Mouse (Mus musculus) limb, embryonic 14.5 days (tissue): ENCODE measurements at regions not wholly inside any gene's neighbourhood (a gene's known extent, or its start where the extent isn't known, plus 50 kb on each side); places are given as distances from the start of the nearest gene placed in this dataset.
"Not testable (repeated sequence)": the region's sequence is repeated elsewhere in the genome, so short reads cannot be mapped to it uniquely, and the experiment has no call there.

Experiments
- ATAC-seq: fragments of 200-750 bp; cut with Nextera tagmentation; 2 replicates; pipeline ENCODE4 v1.8.0; 2017; ENCODE audit warnings: low read depth, moderate number of reproducible peaks, moderate TSS enrichment; ENCODE audit not compliant: low FRiP score
- DNase-seq: peaks from one replicate; pipeline ENCODE4 v3.0.0-alpha.2; 2015; ENCODE audit warnings: low spot score
- H3K27ac ChIP-seq: fragments of 300-500 bp; sonication (generic); replicated peaks from 2 replicates; pipeline ENCODE4 v1.5.1; 2014; ENCODE audit warnings: low read depth, mild to moderate bottlenecking, low read length, moderate library complexity, mixed read lengths
- H3K27me3 ChIP-seq: fragments of 300-500 bp; sonication (generic); 2 replicates; pipeline ENCODE4 v1.6.1; 2014; ENCODE audit warnings: low read length, mixed read lengths; ENCODE audit not compliant: control insufficient read depth, insufficient read depth
- H3K36me3 ChIP-seq: fragments of 300-500 bp; sonication (generic); 2 replicates; pipeline ENCODE4 v1.6.1; 2014; ENCODE audit warnings: mild to moderate bottlenecking, low read length, moderate library complexity, mixed read lengths; ENCODE audit not compliant: control insufficient read depth, insufficient read depth
- H3K4me1 ChIP-seq: fragments of 300-500 bp; sonication (generic); 2 replicates; pipeline ENCODE4 v1.6.1; 2014; ENCODE audit warnings: antibody characterized with exemption, low read length, mixed read lengths; ENCODE audit not compliant: control insufficient read depth, insufficient read depth
- H3K4me2 ChIP-seq: fragments of 300-500 bp; sonication (generic); replicated peaks from 2 replicates; pipeline ENCODE4 v1.6.1; 2014; ENCODE audit warnings: low read depth, mild to moderate bottlenecking, low read length, moderate library complexity; ENCODE audit not compliant: severe bottlenecking
- H3K4me3 ChIP-seq: fragments of 300-500 bp; sonication (generic); replicated peaks from 2 replicates; pipeline ENCODE4 v1.5.1; 2014; ENCODE audit warnings: low read length
- H3K9ac ChIP-seq: fragments of 300-500 bp; sonication (generic); 2 replicates; pipeline ENCODE4 v1.6.1; 2014; ENCODE audit warnings: mild to moderate bottlenecking, low read depth, low read length, moderate library complexity; ENCODE audit not compliant: severe bottlenecking
- H3K9me3 ChIP-seq: fragments of 300-500 bp; sonication (generic); 2 replicates; pipeline ENCODE4 v1.6.1; 2016; ENCODE audit warnings: low read length; ENCODE audit not compliant: control insufficient read depth
- POLR2A ChIP-seq: fragments of 200-500 bp; IDR thresholded peaks from 2 replicates; pipeline ENCODE4 v1.8.0; 2012; ENCODE audit warnings: inconsistent platforms, mild to moderate bottlenecking, moderate library complexity, borderline replicate concordance; ENCODE audit not compliant: insufficient read depth, insufficient read length; ENCODE audit errors: extremely low read depth
- WGBS: fragments of 180-500 bp; shearing (Covaris S2); extraction: QIAGEN DNeasy Blood & Tissue Kit; methylation state at CpG from one replicate; pipeline ENCODE4 v1.1.7; 2014; 5-methylcytosine and 5-hydroxymethylcytosine counted together

GRCm38 (mm10) chr3:118140108-118140507 is 271.4 kb upstream of the Snx7 start:
- Histone ChIP-seq H3K36me3 (no peaks in the 10 kb centered on the region), H3K4me1 (no peaks in the 10 kb centered on the region), H3K9me3 (no peaks in the 10 kb centered on the region), H3K9ac (no peak overlapping the region), H3K27me3 (no peaks in the 10 kb centered on the region), H3K27ac (no peak overlapping the region), H3K4me3 (no peak overlapping the region), H3K4me2 (no peak overlapping the region)
- DNase-seq (no peak), ATAC-seq (no peak)
- WGBS: 62% methylated on average over 2 of the region's 2 CpGs
- no peak for TF ChIP-seq POLR2A

DNA sequence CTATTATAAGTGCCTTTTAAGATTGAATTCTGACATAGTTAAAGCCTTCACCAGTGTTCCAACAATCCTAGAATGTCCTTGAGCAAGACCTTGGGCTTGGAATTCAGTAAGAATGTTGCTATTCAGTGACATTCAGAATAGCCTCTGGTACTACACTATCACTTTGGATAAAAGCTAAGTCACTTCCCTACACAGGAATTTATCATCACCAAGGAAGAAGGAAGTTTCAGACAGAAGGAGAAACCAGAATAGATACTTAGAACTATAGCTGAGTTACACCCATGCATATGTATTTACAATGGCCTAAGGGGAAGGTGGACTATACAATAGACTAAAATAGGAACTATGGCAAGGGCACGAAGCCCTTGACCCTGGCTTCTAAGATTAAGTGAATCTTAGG is 259.6 kb upstream of the Snx7 start:
- H3K4me1 ChIP-seq, H3K9me3 ChIP-seq, H3K27me3 ChIP-seq, H3K4me2 ChIP-seq, H3K4me3 ChIP-seq, DNase-seq, H3K27ac ChIP-seq, H3K36me3 ChIP-seq, ATAC-seq, H3K9ac ChIP-seq: not testable (repeated sequence)
- WGBS: 60% methylated on average over 1 of the region's 1 CpGs

DNA sequence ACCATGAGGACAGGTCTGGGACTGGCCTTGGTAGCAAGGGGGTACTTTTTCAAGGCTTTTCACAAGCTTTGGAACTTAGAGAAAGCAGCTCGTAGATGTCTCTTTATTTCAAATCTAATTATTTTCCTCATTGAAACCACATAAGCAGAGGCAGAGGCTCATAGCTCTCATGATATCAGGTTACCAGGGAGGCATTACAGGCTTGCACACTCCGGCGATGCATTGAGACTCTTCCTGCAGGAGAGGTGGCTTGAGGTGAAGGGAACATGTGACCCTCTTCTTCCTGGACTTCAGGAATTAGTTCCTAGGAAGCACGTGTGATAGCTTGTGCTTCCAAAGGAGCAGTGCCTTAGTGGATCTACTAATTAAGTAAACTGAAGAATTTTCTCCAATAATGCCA is 233.9 kb upstream of the Snx7 start:
- no peaks in the 10 kb centered on the region for H3K9me3 ChIP-seq
- 54% methylated on average over 4 of the region's 4 CpGs for WGBS
- no peak overlapping the region for H3K27ac ChIP-seq
- no peaks in the 10 kb centered on the region for H3K27me3 ChIP-seq
- H3K4me2 ChIP-seq: no peak overlapping the region
- H3K4me3 ChIP-seq: no peak overlapping the region
- ATAC-seq (no peak), DNase-seq (no peak)
- H3K9ac ChIP-seq: no peak overlapping the region
- H3K36me3 ChIP-seq: no peaks in the 10 kb centered on the region
- H3K4me1 ChIP-seq: no peaks in the 10 kb centered on the region
- TF ChIP-seq POLR2A: no peak

GRCm38 (mm10) chr3:118084508-118084907 is 215.8 kb upstream of the Snx7 start:
- Histone ChIP-seq H3K9me3 (no peaks in the 10 kb centered on the region), H3K4me3 (no peak overlapping the region), H3K4me2 (no peak overlapping the region), H3K36me3 (no peaks in the 10 kb centered on the region), H3K4me1 (no peaks in the 10 kb centered on the region), H3K27me3 (no peaks in the 10 kb centered on the region), H3K9ac (no peak overlapping the region), H3K27ac (no peak overlapping the region)
- ATAC-seq (no peak), DNase-seq (no peak)
- TF ChIP-seq POLR2A: no peak
- WGBS: 78% methylated on average over 3 of the region's 3 CpGs

DNA sequence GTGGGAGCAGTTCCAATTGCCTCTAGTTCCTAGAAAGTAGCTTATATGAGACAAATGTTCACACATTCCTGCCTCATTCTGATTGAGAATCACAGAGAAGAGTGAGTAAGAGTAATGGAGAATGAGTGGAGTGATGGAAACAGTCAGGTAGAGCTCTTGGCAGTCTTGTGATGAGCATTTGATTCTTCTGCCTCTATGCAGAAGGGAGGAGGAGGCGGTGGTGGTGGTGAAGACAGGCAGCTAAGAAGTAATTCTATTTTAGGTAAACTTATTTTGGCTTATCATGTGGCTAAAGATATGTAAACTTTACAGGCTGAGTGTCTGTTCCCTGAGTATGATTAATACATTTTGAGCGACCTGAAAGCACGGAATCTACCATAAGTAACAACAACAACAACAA is 203.6 kb upstream of the Snx7 start:
- no peak for TF ChIP-seq POLR2A
- Histone ChIP-seq H3K9ac (no peak overlapping the region), H3K36me3 (no peaks in the 10 kb centered on the region), H3K4me2 (no peak overlapping the region), H3K27me3 (no peaks in the 10 kb centered on the region), H3K4me1 (no peaks in the 10 kb centered on the region), H3K27ac (no peak overlapping the region), H3K4me3 (no peak overlapping the region), H3K9me3 (no peaks in the 10 kb centered on the region)
- DNase-seq (no peak), ATAC-seq (no peak)
- WGBS: 80% methylated on average over 3 of the region's 3 CpGs

- H3K27me3 ChIP-seq: no peaks in the 10 kb centered on the region
- no peak overlapping the region for H3K27ac ChIP-seq
- H3K9ac ChIP-seq: no peak overlapping the region
- H3K9me3 ChIP-seq: no peaks in the 10 kb centered on the region
- no peak overlapping the region for H3K4me3 ChIP-seq
- TF ChIP-seq POLR2A: no peak
- no peak overlapping the region for H3K4me2 ChIP-seq
- DNase-seq (no peak), ATAC-seq (no peak)
- 77% methylated on average over 4 of the region's 4 CpGs for WGBS
- H3K4me1 ChIP-seq: no peaks in the 10 kb centered on the region
- H3K36me3 ChIP-seq: no peaks in the 10 kb centered on the region
Observed at GRCm38 (mm10) chr3:118070129-118070528, 201.4 kb upstream of the Snx7 start.
